Mouse (Mus musculus) lung, postnatal 4 days (tissue): ENCODE measurements around the gene Olfr171.
"Not testable (repeated sequence)": the region's sequence is repeated elsewhere in the genome, so short reads cannot be mapped to it uniquely, and the experiment has no call there.

Experiments
- DNase-seq, 2 experiments: peaks; one replicate each; pipeline ENCODE4 v3.0.0; 2021

Gene Olfr171

DNA sequence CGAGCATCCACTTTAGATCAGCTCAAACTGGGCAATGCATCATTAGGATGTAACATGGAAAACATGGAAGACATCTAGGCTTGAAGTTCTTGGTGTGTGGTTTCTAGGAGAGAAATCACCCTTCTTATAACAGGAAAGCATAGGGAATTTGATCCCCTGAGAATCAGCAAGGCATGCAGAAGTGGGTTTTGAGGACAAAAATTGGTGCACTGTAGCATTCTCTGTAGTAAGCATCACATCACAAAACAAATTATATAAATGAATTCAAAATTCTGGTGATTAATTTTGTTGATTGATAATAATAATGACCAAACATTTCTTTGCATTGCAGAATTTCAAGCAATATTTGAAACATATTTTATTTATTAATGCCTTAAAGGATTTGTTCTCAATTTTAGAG lies at the start of gene Olfr171:
Olfr171 (minus strand) TSS at position 101 of the 400 bp plus-strand sequence.
- DNase-seq: no peak

GRCm38 (mm10) chr16:19670768-19671357 lies 41.1 kb upstream of the Olfr171 start:
- DNase-seq: no peak

DNA sequence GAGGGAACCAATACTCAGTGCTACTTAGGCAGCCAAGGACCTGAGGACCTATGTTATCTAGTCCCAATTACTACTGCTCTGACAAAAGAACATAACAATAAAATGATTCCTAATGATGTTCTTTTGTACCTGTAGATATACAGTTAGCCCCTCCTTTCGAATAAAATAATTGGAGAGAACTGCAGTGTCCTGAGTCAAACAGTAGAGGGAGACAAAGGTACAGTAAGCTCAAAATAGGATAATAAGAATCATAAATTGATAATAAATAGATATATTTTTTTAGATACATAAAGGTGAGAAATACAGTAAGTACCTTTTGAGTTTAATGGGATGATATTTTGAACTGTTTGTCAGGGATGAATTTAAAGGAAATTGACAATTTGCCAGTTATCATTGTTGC lies 36.6 kb upstream of the Olfr171 start:
- DNase-seq: no peak

DNA sequence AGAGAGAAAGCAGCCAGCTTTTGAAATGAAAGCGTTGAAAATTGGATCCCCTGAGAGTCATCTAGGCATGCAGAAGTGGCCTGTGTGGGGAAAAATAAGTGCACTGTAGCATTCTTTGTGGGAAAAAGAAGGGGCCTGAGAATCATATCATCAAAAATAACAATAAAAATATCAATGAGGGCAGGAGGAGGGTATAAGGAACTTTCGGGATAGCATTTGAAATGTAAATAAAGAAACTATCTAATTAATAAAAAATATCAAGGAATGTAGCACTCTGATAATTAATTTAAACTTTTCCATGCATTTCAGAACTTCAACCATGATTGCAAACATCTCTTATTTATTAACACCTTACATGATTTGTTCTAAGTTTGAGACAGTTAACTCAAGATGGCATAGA lies 17.9 kb downstream of the Olfr171 start, which contains the start of gene Olfr170:
Olfr170 (minus strand) TSS at position 101 of the 400 bp plus-strand sequence.
- DNase-seq: not testable (repeated sequence)

DNA sequence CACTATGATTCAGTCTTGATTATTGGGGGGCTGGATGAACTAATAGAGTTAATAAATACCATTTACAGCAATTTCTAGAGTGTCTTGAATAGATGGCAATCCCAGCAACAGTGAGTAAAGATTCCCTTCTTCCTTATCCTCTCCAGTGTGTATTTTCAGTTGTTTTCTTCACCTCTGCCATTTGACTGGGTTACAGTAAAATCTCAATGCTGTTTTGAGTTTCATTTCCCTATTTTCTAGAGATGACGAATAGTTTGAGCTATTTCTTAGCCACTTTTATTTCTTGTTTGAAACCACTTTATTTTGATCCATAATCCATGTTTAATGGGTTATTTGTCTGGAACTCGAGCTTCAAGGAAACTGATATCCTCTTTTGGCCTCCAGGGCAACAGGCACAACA lies 26.6 kb downstream of the Olfr171 start:
- no peak for DNase-seq
